Mouse (Mus musculus) neutrophil, adult 65 days (primary cell): Measurements from ENCODE around the gene Gm20715. TPM values are rescaled to one million over a fixed set of nuclear protein-coding genes. Genes with fewer than 3 reads are reported as not detected.

ENCODE experiments used
- total RNA-seq: library from RNA; stranded (reverse); gene quantifications from 2 replicates; pipeline ENCODE4 v1.2.4, GENCODE M21; 2023

Gm20715 gene
- 0.09 TPM in 1 of 2 replicates, not detected in the other for total RNA-seq

DNA sequence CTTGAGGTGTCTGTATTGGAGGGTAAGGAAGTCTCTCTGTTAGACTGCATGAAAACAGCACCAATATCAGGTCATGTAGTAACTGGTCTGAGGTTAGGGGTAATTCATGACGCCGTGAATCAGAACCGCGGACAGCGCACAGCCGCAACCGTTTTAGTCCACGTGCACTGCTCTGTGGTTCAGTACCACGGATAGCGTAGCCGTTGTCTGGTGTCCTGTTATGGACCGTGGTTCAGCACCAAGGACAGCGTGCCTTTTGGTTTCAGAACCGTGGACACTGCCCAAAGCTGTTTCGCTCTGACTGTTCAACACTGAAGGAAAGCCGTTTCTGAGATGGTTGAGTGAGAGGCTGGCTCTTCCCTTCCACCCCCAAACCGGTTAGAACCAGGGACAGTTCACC, at the start of gene Gm20715:
Gene Gm20715, plus strand, starts transcription at position 235 of the 400 bp plus-strand sequence.

GRCm38 (mm10) chr7:6363047-6363488, 47.0 kb upstream of the Gm20715 start, which contains the start of gene Zfp78:
Gene Zfp78 (plus strand): TSS chr7:6363280.

GRCm38 (mm10) chr7:6383044-6383455, 27.0 kb upstream of the Gm20715 start, which contains the start of gene Zfp28:
Gene Zfp28 (plus strand): TSS chr7:6383295.

GRCm38 (mm10) chr7:6397996-6398975, 11.8 kb upstream of the Gm20715 start, which contains the start of gene Smim17:
Gene Smim17 (plus strand): TSS chr7:6398715.

GRCm38 (mm10) chr7:6438388-6438787, 28.3 kb downstream of the Gm20715 start, which contains the start of gene Olfr1344:
Gene Olfr1344 (plus strand): TSS chr7:6438688.

GRCm38 (mm10) chr7:6455868-6456267, 45.8 kb downstream of the Gm20715 start, which contains the start of gene Olfr1336:
Gene Olfr1336 (plus strand): TSS chr7:6456168.

DNA sequence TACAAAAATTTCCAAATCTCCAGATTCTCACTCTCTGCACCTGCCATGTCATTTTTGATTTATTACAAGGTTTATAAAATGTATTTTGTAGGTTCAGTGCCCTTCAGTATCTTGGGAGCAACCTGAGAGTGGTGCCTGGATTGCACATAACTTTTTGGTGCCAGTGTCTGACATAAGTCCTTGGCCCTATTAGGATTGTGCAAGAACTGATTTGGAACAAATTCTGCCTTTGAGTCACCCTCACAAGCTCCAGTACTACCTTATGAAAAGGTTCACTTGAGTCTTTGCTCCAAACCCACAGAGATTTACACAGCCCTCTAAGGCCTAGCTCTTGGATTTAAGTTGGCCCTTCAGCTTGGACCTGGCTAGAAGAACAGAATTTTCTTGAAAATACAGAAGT, 56.9 kb downstream of the Gm20715 start, which contains the start of gene Olfr1346:
Gene Olfr1346, plus strand, starts transcription at position 151 of the 400 bp plus-strand sequence.

GRCm38 (mm10) chr7:6486841-6487240, 76.8 kb downstream of the Gm20715 start, which contains the start of gene Olfr5:
Gene Olfr5 (minus strand): TSS chr7:6486941.

Other genes starting within 250 kb of the Gm20715 start
- gene Zfp444, start 238.1 kb upstream of the Gm20715 start, total RNA-seq = 3.5 and 4.4 TPM in 2 replicates
- not detected in 2 replicates for gene Galp, start 213.2 kb upstream of the Gm20715 start, total RNA-seq
- not detected in 2 replicates for gene Zscan5b, start 188.0 kb upstream of the Gm20715 start, total RNA-seq
- gene Epp13, start 157.6 kb upstream of the Gm20715 start, total RNA-seq = not detected in 2 replicates
- 0.16 and 0.34 TPM in 2 replicates for gene Zfp667, start 123.7 kb upstream of the Gm20715 start, total RNA-seq
- 1.1 TPM in 1 of 2 replicates, not detected in the other for gene Zfp583, start 79.0 kb upstream of the Gm20715 start, total RNA-seq
- not detected in 2 replicates for gene Gm3854, start 66.5 kb upstream of the Gm20715 start, total RNA-seq
- gene Zfp78, start 47.0 kb upstream of the Gm20715 start, total RNA-seq = 0.52 and 0.69 TPM in 2 replicates
- gene Zfp28, start 27.0 kb upstream of the Gm20715 start, total RNA-seq = 1.8 and 2.3 TPM in 2 replicates
- not detected in 2 replicates for gene Smim17, start 11.6 kb upstream of the Gm20715 start, total RNA-seq
- not detected in 2 replicates for gene Olfr1344, start 28.4 kb downstream of the Gm20715 start, total RNA-seq
- gene Olfr1336, start 45.9 kb downstream of the Gm20715 start, total RNA-seq = not detected in 2 replicates
- not detected in 2 replicates for gene Olfr1346, start 56.8 kb downstream of the Gm20715 start, total RNA-seq
- gene Olfr5, start 76.7 kb downstream of the Gm20715 start, total RNA-seq = not detected in 2 replicates
- not detected in 2 replicates for gene Olfr1347, start 89.5 kb downstream of the Gm20715 start, total RNA-seq
- not detected in 2 replicates for gene Olfr1348, start 98.5 kb downstream of the Gm20715 start, total RNA-seq
- not detected in 2 replicates for gene Olfr1349, start 112.7 kb downstream of the Gm20715 start, total RNA-seq
- gene Olfr1350, start 154.6 kb downstream of the Gm20715 start, total RNA-seq = not detected in 2 replicates